Mouse (Mus musculus): Measurements from ENCODE around the gene Stk11ip. TPM values are rescaled to one million over a fixed set of nuclear protein-coding genes. Genes with fewer than 3 reads are reported as not detected.

The Stk11ip gene
- polyA plus RNA-seq, 1 experiment from 2014 or later, result 27.1 TPM

DNA sequence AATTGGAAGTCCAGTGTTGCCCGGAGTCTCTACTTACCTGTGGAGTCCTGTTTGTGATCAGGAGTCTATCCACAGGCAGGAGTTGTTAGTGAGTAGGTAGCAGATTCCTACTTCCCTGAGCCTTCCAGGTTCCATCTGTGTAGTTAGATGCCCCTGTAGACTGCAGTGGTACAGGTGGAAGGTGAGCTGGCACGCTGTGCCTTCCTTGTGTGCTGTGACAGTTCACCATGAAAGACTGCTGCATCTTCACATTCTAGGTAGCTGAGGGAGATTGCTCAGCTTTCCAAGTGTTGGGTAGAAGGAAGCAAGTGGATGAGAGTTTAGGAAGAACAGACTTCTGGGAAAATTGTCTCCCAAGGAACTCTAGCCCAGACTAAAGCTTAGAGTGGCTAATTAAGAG is 42.8 kb downstream of the Stk11ip start:
- H3K9ac ChIP-seq, result no peak overlapping the region
- no peaks in the 10 kb centered on the region for H3K9me3 ChIP-seq
- ATAC-seq (ENCODE audit: low FRiP score, low read depth), result no peak
- 94% methylated on average over 2 of the region's 2 CpGs for WGBS
- H3K27me3 ChIP-seq (replicated peaks), result no peaks in the 10 kb centered on the region
- peaks cover 9% of the 10 kb centered on the region for H3K4me1 ChIP-seq
- H3K36me3 ChIP-seq, result no peaks in the 10 kb centered on the region
- no peak overlapping the region for H3K27ac ChIP-seq
- no peak overlapping the region for H3K4me2 ChIP-seq (replicated peaks)
- no peak overlapping the region for H3K4me3 ChIP-seq

DNA sequence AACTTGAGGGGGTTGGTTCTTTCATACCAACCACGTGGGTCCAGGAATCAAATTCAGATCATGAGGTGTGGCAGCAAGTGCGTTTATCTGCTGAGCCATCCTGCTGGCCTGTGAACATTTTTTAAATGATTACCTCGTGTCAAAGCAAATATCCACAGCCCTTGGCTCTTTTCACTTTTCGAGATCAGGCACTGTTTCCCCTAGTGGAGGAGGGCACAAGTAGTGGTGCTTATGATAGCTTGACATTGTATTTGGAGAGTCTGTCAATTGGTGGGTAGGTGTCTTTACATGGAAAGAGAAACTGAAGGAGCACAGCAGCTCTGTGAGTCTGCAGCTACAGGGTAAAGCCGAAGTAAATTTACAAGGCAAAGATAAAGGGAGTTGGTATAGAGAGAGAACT is 43.6 kb downstream of the Stk11ip start:
- 0 out of 2 replicates have a peak, but pooled peaks cover 5% of the 10 kb centered on the region for H3K4me1 ChIP-seq
- H3K9me3 ChIP-seq, result no peaks in the 10 kb centered on the region
- no peak overlapping the region for H3K4me2 ChIP-seq (replicated peaks)
- no peaks in the 10 kb centered on the region for H3K36me3 ChIP-seq
- WGBS, result 77% methylated on average over 5 of the region's 5 CpGs
- no peaks in the 10 kb centered on the region for H3K27me3 ChIP-seq (replicated peaks)
- no peak overlapping the region for H3K4me3 ChIP-seq
- no peak overlapping the region for H3K27ac ChIP-seq
- H3K9ac ChIP-seq, result no peak overlapping the region
- no peak for ATAC-seq (ENCODE audit: low FRiP score, low read depth)

DNA sequence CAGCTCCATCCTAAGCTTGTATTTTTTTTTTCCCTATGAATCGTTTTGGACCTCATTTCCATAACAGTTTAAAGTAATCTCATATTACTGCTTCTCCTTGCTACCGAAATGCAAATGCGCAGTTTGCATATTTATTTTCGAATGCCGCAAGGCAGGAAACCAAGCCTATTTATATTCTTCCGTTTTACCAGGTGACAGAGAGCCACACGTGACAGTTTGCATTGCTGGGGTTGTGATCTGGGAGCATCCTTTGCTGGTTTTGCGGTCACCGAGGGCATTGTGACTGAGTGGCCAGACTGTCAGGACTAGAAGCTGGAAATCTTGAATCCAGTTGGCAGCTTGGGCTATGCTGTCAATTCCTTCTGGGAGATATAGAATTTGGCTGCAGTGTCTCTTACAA is 44.3 kb downstream of the Stk11ip start:
- ATAC-seq (ENCODE audit: low FRiP score, low read depth), result no peak
- 0 out of 2 replicates have a peak, but pooled peaks cover 5% of the 10 kb centered on the region for H3K4me1 ChIP-seq
- H3K27ac ChIP-seq, result no peak overlapping the region
- no peak overlapping the region for H3K9ac ChIP-seq
- no peaks in the 10 kb centered on the region for H3K36me3 ChIP-seq
- no peak overlapping the region for H3K4me3 ChIP-seq
- no peaks in the 10 kb centered on the region for H3K9me3 ChIP-seq
- no peaks in the 10 kb centered on the region for H3K27me3 ChIP-seq (replicated peaks)
- H3K4me2 ChIP-seq (replicated peaks), result no peak overlapping the region
- 70% methylated on average over 9 of the region's 9 CpGs for WGBS

DNA sequence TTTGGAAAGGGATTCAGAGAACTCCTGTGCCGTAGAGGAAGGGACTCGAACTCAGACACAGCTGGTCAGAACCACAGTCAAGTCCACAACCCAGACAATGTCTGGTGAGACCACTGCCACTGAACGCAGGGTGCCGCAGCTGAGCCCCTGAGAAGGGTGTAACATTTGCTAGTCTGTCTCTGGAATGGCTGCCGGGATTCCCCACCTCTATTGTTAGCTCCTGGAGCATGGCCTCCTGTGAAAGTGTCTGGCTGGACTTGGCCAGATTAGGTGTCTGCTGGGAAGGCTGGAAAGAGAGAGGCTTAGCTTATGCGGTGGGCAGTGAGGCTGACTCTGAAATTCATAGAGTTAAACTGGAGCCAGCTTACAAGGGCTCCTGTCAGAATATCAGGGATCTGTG is 49.1 kb downstream of the Stk11ip start:
- no peak overlapping the region for H3K27ac ChIP-seq
- no peak overlapping the region for H3K4me3 ChIP-seq
- no peak for ATAC-seq (ENCODE audit: low FRiP score, low read depth)
- H3K4me2 ChIP-seq (replicated peaks), result no peak overlapping the region
- H3K9ac ChIP-seq, result no peak overlapping the region
- WGBS, result 70% methylated on average over 6 of the region's 6 CpGs
- no peaks in the 10 kb centered on the region for H3K4me1 ChIP-seq
- no peaks in the 10 kb centered on the region for H3K36me3 ChIP-seq
- no peaks in the 10 kb centered on the region for H3K9me3 ChIP-seq
- H3K27me3 ChIP-seq (replicated peaks), result no peaks in the 10 kb centered on the region

DNA sequence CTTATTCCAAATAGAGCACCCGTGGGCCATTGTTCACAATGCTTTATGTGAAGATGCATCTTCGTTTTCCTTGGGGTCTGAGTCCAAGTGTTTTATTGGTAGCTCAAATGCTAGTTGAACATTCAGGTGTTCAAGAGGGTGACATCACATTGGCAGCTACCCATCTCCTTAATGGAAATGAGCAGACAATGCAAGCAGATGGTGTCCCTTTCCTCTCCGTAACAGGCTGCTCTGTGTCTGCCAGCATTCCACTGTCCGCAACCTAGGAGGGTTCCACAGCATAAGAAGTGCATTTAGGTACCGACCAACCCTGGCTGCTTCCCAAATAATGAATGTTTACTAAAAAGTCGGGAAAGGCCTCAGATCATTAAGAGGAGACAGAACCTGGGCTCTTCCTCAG is 51.4 kb downstream of the Stk11ip start:
- Histone ChIP-seq H3K9ac (no peak overlapping the region), H3K9me3 (no peaks in the 10 kb centered on the region), H3K36me3 (no peaks in the 10 kb centered on the region), H3K4me1 (no peaks in the 10 kb centered on the region), H3K4me3 (no peak overlapping the region), H3K27ac (no peak overlapping the region), H3K4me2 (replicated peaks) (no peak overlapping the region), H3K27me3 (replicated peaks) (no peaks in the 10 kb centered on the region)
- ATAC-seq (ENCODE audit: low FRiP score, low read depth), result no peak
- 76% methylated on average over 6 of the region's 6 CpGs for WGBS

DNA sequence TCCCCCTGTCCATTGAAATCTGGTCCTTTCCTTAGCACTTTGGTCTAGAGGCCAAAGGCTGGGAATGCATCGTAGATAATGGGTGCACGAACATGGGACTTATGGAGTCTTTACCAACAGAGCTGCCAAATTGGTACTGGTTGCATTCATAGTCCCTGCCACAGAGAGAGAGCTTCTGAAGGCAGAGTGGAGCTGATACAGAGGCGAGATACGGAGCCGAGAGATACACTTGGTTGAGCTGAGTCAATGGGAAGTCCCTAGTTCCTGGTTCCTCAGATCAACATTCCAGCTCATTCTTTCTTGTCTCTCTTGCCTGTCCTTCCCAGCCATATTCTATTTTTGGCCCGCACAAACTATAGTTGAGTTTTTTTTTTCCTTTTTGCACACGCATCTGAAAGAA is 52.4 kb downstream of the Stk11ip start:
- H3K4me1 ChIP-seq, result no peaks in the 10 kb centered on the region
- no peak overlapping the region for H3K4me3 ChIP-seq
- H3K9me3 ChIP-seq, result no peaks in the 10 kb centered on the region
- no peak overlapping the region for H3K9ac ChIP-seq
- no peak overlapping the region for H3K27ac ChIP-seq
- no peaks in the 10 kb centered on the region for H3K27me3 ChIP-seq (replicated peaks)
- no peak for ATAC-seq (ENCODE audit: low FRiP score, low read depth)
- WGBS, result 96% methylated on average over 7 of the region's 7 CpGs
- H3K36me3 ChIP-seq, result no peaks in the 10 kb centered on the region
- no peak overlapping the region for H3K4me2 ChIP-seq (replicated peaks)

DNA sequence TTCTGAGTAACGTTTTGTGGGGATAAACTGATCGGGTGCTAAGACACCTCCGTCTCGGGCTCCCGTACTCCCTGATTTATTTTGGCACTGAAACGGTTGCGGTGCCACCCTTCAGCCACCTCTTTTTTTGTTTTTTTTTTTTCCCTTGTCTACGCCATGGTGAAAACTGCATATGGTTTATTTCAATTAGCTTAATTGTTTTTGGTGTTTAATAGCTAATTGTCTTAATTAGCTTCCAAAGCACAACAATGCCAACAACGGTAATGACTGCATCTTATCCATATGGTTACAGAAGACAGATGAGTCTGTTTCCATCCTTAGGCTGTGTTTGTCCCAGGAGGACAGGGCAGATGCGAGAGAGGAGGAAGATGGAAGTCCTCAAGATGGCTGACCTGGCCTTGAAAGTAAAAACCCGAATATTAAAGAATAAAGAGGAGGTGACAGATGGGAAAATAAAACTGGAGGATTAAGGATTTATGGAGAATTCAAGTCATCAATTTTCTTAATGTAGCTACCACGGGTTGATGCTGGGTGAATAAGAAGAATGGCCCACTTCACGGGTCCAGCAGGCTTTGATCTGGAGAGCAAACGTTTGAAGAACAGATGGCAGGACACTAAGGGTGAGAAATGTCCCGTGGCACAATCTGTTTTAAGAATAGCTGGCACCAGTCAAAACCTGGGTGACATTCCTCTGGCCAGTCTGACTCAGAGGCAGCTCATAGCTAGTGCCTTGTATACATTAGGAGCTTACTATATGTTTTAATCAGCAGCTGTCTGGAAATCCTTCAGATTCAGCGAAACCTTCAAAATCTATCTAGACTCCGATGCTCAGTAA is 53.4 kb downstream of the Stk11ip start:
- WGBS, result 58% methylated on average over 17 of the region's 17 CpGs
- no peak for ATAC-seq (ENCODE audit: low FRiP score, low read depth)
- Histone ChIP-seq H3K9me3 (no peaks in the 10 kb centered on the region), H3K27ac (no peak overlapping the region), H3K36me3 (no peaks in the 10 kb centered on the region), H3K4me1 (no peaks in the 10 kb centered on the region), H3K4me2 (replicated peaks) (no peak overlapping the region), H3K27me3 (replicated peaks) (no peaks in the 10 kb centered on the region), H3K4me3 (no peak overlapping the region), H3K9ac (no peak overlapping the region)

DNA sequence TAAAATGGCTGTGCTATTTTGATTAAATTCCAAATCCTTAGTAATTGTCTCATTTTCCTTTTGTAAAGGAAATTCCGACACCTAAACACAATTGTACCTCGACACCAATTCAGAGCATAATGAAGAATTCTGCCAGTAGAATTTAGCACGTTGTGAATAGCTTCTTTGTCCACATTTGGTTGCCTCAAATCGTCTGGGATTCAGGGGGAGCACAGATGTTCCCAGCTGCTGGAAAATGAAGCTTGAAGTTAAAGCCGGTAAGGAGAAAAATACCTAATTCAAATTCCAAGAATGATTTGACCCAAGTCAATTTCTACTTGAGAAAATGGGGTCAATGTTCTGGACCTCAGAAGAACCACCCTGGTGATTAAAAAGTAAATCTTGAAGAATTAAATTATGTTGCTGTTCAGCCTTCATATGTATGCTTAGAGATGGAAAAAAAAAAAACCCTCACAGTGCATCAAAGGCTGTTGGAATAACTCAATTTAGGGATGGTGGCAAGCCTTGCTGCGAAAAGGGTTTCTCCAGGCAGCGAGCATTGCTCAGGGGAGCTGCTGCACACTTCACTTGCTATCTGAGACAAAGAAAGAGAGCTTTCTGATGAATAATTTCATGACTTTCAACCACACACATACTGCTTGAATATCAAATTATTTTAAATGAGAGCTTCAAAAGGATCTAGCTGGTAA is 60.8 kb downstream of the Stk11ip start:
- Histone ChIP-seq H3K27ac (no peak overlapping the region), H3K9ac (no peak overlapping the region), H3K27me3 (replicated peaks) (no peaks in the 10 kb centered on the region), H3K4me2 (replicated peaks) (no peak overlapping the region), H3K4me1 (no peaks in the 10 kb centered on the region), H3K4me3 (no peak overlapping the region), H3K9me3 (no peaks in the 10 kb centered on the region), H3K36me3 (no peaks in the 10 kb centered on the region)
- WGBS, result 32% methylated on average over 7 of the region's 7 CpGs
- no peak for ATAC-seq (ENCODE audit: low FRiP score, low read depth)

DNA sequence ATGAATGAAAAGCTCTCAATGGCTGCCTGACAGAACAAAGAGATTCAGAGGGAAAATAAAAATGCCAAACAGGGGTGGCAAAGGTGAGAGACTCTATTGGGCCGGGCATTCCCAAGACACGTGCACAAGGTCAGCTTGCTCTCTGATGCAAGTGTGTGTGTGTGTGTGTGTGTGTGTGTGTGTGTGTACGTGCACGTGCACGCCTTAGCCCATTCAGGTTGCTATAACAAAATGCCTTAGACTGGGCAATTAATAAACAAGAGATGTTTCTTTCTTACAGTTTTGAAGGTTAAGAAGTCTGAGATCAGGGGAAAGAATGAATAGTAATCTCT is 61.3 kb downstream of the Stk11ip start:
- no peak overlapping the region for H3K4me3 ChIP-seq
- no peak overlapping the region for H3K9ac ChIP-seq
- no peaks in the 10 kb centered on the region for H3K9me3 ChIP-seq
- H3K27ac ChIP-seq, result no peak overlapping the region
- no peaks in the 10 kb centered on the region for H3K27me3 ChIP-seq (replicated peaks)
- H3K36me3 ChIP-seq, result no peaks in the 10 kb centered on the region
- ATAC-seq (ENCODE audit: low FRiP score, low read depth), result no peak
- no peak overlapping the region for H3K4me2 ChIP-seq (replicated peaks)
- H3K4me1 ChIP-seq, result no peaks in the 10 kb centered on the region
- 70% methylated on average over 5 of the region's 5 CpGs for WGBS

DNA sequence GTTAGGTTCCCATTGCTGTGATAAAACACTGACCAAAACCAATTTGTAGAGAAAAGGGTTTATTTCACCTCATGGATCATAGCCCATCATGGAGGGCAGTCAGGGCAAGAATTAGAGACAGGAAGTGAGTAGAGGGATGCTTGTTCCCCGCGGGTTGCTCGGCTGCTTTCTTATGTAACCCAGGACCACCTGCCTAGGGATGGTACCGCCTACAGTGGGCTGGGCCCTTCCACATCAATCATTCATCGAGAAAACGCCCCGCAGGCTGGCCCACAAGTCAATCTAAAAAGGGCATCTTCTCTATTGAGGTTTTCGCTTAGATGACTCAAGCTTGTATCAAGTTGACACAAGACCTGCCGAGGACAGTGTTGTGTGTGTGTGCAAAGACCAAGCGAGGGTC is 61.7 kb downstream of the Stk11ip start:
- Histone ChIP-seq H3K4me2 (replicated peaks) (no peak overlapping the region), H3K36me3 (no peaks in the 10 kb centered on the region), H3K4me3 (no peak overlapping the region), H3K27me3 (replicated peaks) (no peaks in the 10 kb centered on the region), H3K9me3 (no peaks in the 10 kb centered on the region), H3K27ac (no peak overlapping the region), H3K4me1 (no peaks in the 10 kb centered on the region), H3K9ac (no peak overlapping the region)
- WGBS, result 75% methylated on average over 10 of the region's 10 CpGs
- no peak for ATAC-seq (ENCODE audit: low FRiP score, low read depth)

DNA sequence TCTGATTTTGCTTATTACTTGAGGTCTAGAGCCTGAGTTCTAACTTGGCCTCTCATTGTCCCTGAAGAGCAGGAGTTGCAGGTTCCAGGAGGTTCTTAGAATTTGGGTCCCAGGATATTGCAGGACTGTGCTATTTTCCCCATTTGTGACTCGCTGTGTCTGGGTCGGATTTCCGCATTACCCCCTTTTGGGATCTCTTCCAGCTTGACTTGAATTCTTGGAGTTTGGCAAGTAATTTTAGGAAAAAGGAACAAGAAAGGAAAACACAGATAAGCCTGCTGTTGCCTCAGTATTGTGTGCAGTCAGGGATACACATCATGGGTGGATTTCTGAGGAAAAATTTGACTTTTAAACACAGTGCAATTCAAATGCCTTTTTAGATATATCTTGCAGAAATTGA is 65.5 kb downstream of the Stk11ip start:
- H3K27ac ChIP-seq, result no peak overlapping the region
- 95% methylated on average over 3 of the region's 3 CpGs for WGBS
- no peaks in the 10 kb centered on the region for H3K4me1 ChIP-seq
- no peaks in the 10 kb centered on the region; the same call in 1 of the 2 replicates for H3K27me3 ChIP-seq (replicated peaks)
- no peak overlapping the region for H3K4me2 ChIP-seq (replicated peaks)
- no peak for ATAC-seq (ENCODE audit: low FRiP score, low read depth)
- H3K4me3 ChIP-seq, result no peak overlapping the region
- H3K9me3 ChIP-seq, result no peaks in the 10 kb centered on the region
- no peak overlapping the region for H3K9ac ChIP-seq
- H3K36me3 ChIP-seq, result no peaks in the 10 kb centered on the region
